Mouse (Mus musculus) heart, embryonic 13.5 days (tissue): Measurements from ENCODE around the gene Padi1. TPM values are rescaled to one million over a fixed set of nuclear protein-coding genes. Genes with fewer than 3 reads are reported as not detected.

Source experiments
- ATAC-seq: fragments of 200-750 bp; cut with Nextera tagmentation; 2 replicates; pipeline ENCODE4 v1.8.0; 2017; ENCODE audit warnings: moderate TSS enrichment; ENCODE audit not compliant: insufficient number of reproducible peaks, low FRiP score, low TSS enrichment; ENCODE audit errors: extremely low read depth
- H3K27ac ChIP-seq: fragments of 300-500 bp; sonication (generic); replicated peaks from 2 replicates; pipeline ENCODE4 v1.5.1; 2015; ENCODE audit warnings: moderate library complexity, mild to moderate bottlenecking, inconsistent platforms
- H3K27me3 ChIP-seq: fragments of 300-500 bp; sonication (generic); replicated peaks from 2 replicates; pipeline ENCODE4 v1.6.1; 2015; ENCODE audit warnings: mild to moderate bottlenecking, inconsistent platforms
- H3K36me3 ChIP-seq: fragments of 300-500 bp; sonication (generic); 2 replicates; pipeline ENCODE4 v1.6.1; 2015; ENCODE audit warnings: mild to moderate bottlenecking, inconsistent platforms
- H3K4me1 ChIP-seq: fragments of 300-500 bp; sonication (generic); 2 replicates; pipeline ENCODE4 v1.6.1; 2015; ENCODE audit warnings: inconsistent platforms
- H3K4me2 ChIP-seq: fragments of 300-500 bp; sonication (generic); 2 replicates; pipeline ENCODE4 v1.6.1; 2015; ENCODE audit warnings: inconsistent platforms, mild to moderate bottlenecking, moderate library complexity
- H3K4me3 ChIP-seq: fragments of 300-500 bp; sonication (generic); 2 replicates; pipeline ENCODE4 v1.5.1; 2015; ENCODE audit warnings: moderate library complexity, mild to moderate bottlenecking, inconsistent platforms
- H3K9ac ChIP-seq: fragments of 300-500 bp; sonication (generic); 2 replicates; pipeline ENCODE4 v1.6.1; 2015; ENCODE audit warnings: inconsistent platforms, mild to moderate bottlenecking, moderate library complexity
- H3K9me3 ChIP-seq: fragments of 300-500 bp; sonication (generic); 2 replicates; pipeline ENCODE4 v1.6.1; 2016; ENCODE audit warnings: inconsistent platforms
- WGBS: fragments of 180-500 bp; shearing (Covaris S2); methylation state at CpG from one replicate; pipeline ENCODE4 v1.1.7; 2015; ENCODE audit warnings: mixed read lengths; 5-methylcytosine and 5-hydroxymethylcytosine counted together
- polyA plus RNA-seq: library from polyadenylated mRNA; unstranded; fragments of >200 nt; fragmentation: Nextera tagmentation; extraction: Ambion mirVana; gene quantifications from 2 replicates; pipeline ENCODE4 v1.2.1, GENCODE M21; 2015

Gene Padi1
- polyA plus RNA-seq, 1 experiment from 2014 or later, result 0.12 TPM

GRCm38 (mm10) chr4:140765936-140766335 is 79.6 kb downstream of the Padi1 start:
- H3K9ac ChIP-seq, result no peak overlapping the region
- WGBS, result 64% methylated on average over 3 of the region's 3 CpGs
- H3K27ac ChIP-seq, result no peak overlapping the region
- no peak overlapping the region for H3K4me3 ChIP-seq
- no peaks in the 10 kb centered on the region for H3K9me3 ChIP-seq
- no peak for ATAC-seq
- no peak overlapping the region for H3K4me2 ChIP-seq
- no peaks in the 10 kb centered on the region for H3K36me3 ChIP-seq
- H3K27me3 ChIP-seq, result no peaks in the 10 kb centered on the region; the same call in 1 of the 2 replicates
- peaks cover 11% of the 10 kb centered on the region for H3K4me1 ChIP-seq

GRCm38 (mm10) chr4:140763158-140763557 is 82.4 kb downstream of the Padi1 start:
- no peaks in the 10 kb centered on the region for H3K36me3 ChIP-seq
- no peak overlapping the region for H3K4me3 ChIP-seq
- no peak overlapping the region for H3K9ac ChIP-seq
- no peaks in the 10 kb centered on the region; the same call in 1 of the 2 replicates for H3K27me3 ChIP-seq
- no peak overlapping the region for H3K4me2 ChIP-seq
- H3K27ac ChIP-seq, result no peak overlapping the region
- 17% methylated on average over 9 of the region's 9 CpGs for WGBS
- H3K4me1 ChIP-seq, result peaks cover 3% of the 10 kb centered on the region; the same call in 1 of the 2 replicates
- ATAC-seq, result no peak
- no peaks in the 10 kb centered on the region for H3K9me3 ChIP-seq

Other genes with a start within 250 kb of the Padi1 start
- gene Arhgef10l, start 179.8 kb downstream of the Padi1 start, polyA plus RNA-seq, result 15.3 and 18.2 TPM in 2 replicates
- gene Rcc2, start 145.2 kb downstream of the Padi1 start, polyA plus RNA-seq, result 9.8 and 10.7 TPM in 2 replicates
- not detected in 2 replicates for gene Padi6, start 103.1 kb downstream of the Padi1 start, polyA plus RNA-seq
- 2.1 and 2.4 TPM in 2 replicates for gene Padi4, start 71.5 kb downstream of the Padi1 start, polyA plus RNA-seq
- 0.24 and 0.25 TPM in 2 replicates for gene Padi3, start 35.1 kb downstream of the Padi1 start, polyA plus RNA-seq
- gene Padi2, start 60.6 kb upstream of the Padi1 start, polyA plus RNA-seq, result 2.1 and 2.9 TPM in 2 replicates
- 807 and 886 TPM in 2 replicates for gene Sdhb, start 115.4 kb upstream of the Padi1 start, polyA plus RNA-seq
- gene Atp13a2, start 141.1 kb upstream of the Padi1 start, polyA plus RNA-seq, result 28.7 and 29.4 TPM in 2 replicates
- 273 and 299 TPM in 2 replicates for gene Mfap2, start 164.6 kb upstream of the Padi1 start, polyA plus RNA-seq
- 3.4 and 3.5 TPM in 2 replicates for gene Crocc, start 214.8 kb upstream of the Padi1 start, polyA plus RNA-seq
- 39.7 and 43.7 TPM in 2 replicates for gene Necap2, start 232.6 kb upstream of the Padi1 start, polyA plus RNA-seq
- not detected in 2 replicates for gene Spata21, start 242.6 kb upstream of the Padi1 start, polyA plus RNA-seq